Mouse (Mus musculus) stomach, embryonic 16.5 days (tissue): Measurements from ENCODE around the gene Actl7a. TPM values are rescaled to one million over a fixed set of nuclear protein-coding genes. Genes with fewer than 3 reads are reported as not detected.

Experiments used
- ATAC-seq: fragments of 200-750 bp; cut with Nextera tagmentation; 2 replicates; pipeline ENCODE4 v1.8.0; 2017; ENCODE audit warnings: moderate number of reproducible peaks, moderate TSS enrichment; ENCODE audit not compliant: insufficient read depth, low FRiP score
- H3K27ac ChIP-seq: fragments of 300-500 bp; sonication (generic); 2 replicates; pipeline ENCODE4 v1.5.1; 2014; ENCODE audit warnings: low read length
- H3K27me3 ChIP-seq: fragments of 300-500 bp; sonication (generic); 2 replicates; pipeline ENCODE4 v1.6.1; 2014; ENCODE audit warnings: low read length, control low read depth, mixed read lengths; ENCODE audit not compliant: control insufficient read depth, insufficient read depth
- H3K36me3 ChIP-seq: fragments of 300-500 bp; sonication (generic); 2 replicates; pipeline ENCODE4 v1.6.1; 2014; ENCODE audit warnings: low read length; ENCODE audit not compliant: control insufficient read depth, insufficient read depth
- H3K4me1 ChIP-seq: fragments of 300-500 bp; sonication (generic); 2 replicates; pipeline ENCODE4 v1.6.1; 2014; ENCODE audit warnings: low read length, control low read depth, mixed read lengths; ENCODE audit not compliant: control insufficient read depth, insufficient read depth
- H3K4me2 ChIP-seq: fragments of 300-500 bp; sonication (generic); 2 replicates; pipeline ENCODE4 v1.6.1; 2014; ENCODE audit warnings: low read depth, low read length, mixed read lengths
- H3K4me3 ChIP-seq: fragments of 300-500 bp; sonication (generic); replicated peaks from 2 replicates; pipeline ENCODE4 v1.5.1; 2014; ENCODE audit warnings: mild to moderate bottlenecking, low read length
- H3K9ac ChIP-seq: fragments of 300-500 bp; sonication (generic); 2 replicates; pipeline ENCODE4 v1.6.1; 2014; ENCODE audit warnings: low read length
- H3K9me3 ChIP-seq: fragments of 300-500 bp; sonication (generic); replicated peaks from 2 replicates; pipeline ENCODE4 v1.6.1; 2016; ENCODE audit warnings: low read length, control low read depth; ENCODE audit not compliant: control insufficient read depth
- WGBS: fragments of 180-500 bp; shearing (Covaris S2); extraction: QIAGEN DNeasy Blood & Tissue Kit; methylation state at CpG from one replicate; pipeline ENCODE4 v1.1.7; 2014; 5-methylcytosine and 5-hydroxymethylcytosine counted together
- polyA plus RNA-seq: library from polyadenylated mRNA; unstranded; fragments of >200 nt; fragmentation: Nextera tagmentation; extraction: Ambion mirVana; gene quantifications from 2 replicates; pipeline ENCODE4 v1.2.1, GENCODE M21; 2015

Actl7a gene
- polyA plus RNA-seq = not detected in 2 replicates

DNA sequence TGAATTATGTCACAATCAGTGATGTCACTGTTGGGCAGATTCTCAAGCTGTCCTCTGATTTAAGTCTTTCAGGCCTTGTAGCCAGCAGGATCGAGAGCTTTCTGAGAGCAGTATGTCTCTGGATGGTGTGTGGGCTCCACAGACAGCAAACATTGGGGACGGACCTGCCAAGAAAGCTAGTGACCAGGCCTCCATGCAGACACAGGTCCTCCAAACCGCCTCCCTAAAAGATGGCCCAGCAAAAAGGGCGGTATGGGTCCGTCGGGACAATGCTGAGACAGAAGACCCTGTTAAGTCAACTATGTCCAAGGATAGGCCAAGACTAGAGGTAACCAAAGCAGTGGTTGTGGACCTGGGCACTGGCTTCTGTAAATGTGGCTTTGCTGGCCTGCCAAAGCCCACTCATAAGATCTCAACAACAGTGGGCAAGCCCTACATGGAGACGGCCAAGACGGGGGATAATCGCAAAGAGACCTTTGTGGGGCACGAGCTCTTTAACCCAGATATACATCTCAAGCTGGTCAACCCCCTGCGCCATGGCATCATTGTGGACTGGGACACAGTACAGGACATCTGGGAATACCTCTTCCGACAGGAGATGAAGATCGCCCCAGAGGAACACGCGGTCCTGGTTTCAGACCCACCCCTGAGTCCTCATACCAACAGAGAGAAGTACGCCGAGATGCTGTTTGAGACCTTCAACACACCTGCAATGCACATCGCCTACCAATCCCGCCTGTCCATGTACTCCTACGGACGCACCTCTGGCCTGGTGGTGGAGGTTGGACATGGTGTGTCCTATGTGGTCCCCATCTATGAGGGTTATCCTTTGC is at the start of gene Actl7a:
TSS of gene Actl7a (plus strand) at position 51 of the 833 bp plus-strand sequence.
- WGBS = 96% methylated on average over 21 of the region's 21 CpGs
- H3K4me1 ChIP-seq = no peaks in the 10 kb centered on the region
- no peak for ATAC-seq

DNA sequence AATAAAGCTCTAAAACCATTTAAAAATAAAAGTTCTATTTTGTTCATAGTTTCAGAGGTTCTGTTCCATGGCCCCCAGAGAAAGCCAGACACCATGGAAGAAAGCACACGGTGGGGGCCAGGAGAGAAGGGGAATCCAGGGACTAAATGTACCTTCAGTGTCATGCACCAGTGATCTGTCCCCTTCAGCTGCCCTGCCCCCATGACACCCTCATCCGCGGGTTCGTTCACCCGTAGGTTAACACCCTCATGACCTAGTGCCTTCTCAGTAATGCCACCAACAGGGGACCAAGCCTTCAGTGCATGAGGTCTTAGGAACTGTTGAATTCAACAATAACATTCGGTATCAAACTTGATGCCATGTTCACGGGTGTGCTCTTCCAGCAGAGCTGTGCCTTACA is 46.8 kb upstream of the Actl7a start:
- no peak overlapping the region for H3K4me2 ChIP-seq
- 78% methylated on average over 7 of the region's 7 CpGs for WGBS
- H3K36me3 ChIP-seq = no peaks in the 10 kb centered on the region
- no peak overlapping the region for H3K9ac ChIP-seq
- H3K9me3 ChIP-seq = no peaks in the 10 kb centered on the region
- no peaks in the 10 kb centered on the region for H3K27me3 ChIP-seq
- no peak overlapping the region for H3K27ac ChIP-seq
- no peak overlapping the region for H3K4me3 ChIP-seq
- no peaks in the 10 kb centered on the region for H3K4me1 ChIP-seq
- no peak for ATAC-seq

More for the DNA sequence above, at the start of gene Actl7a:
- H3K27ac ChIP-seq = no peak within 1 kb of the TSS
- H3K27me3 ChIP-seq = no peaks in the 10 kb centered on the region
- no peak within 1 kb of the TSS for H3K4me2 ChIP-seq
- H3K9me3 ChIP-seq = no peaks in the 10 kb centered on the region
- H3K36me3 ChIP-seq = peaks cover 4% of the 10 kb centered on the region; the same call in 1 of the 2 replicates
- no peak within 1 kb of the TSS for H3K9ac ChIP-seq
- H3K4me3 ChIP-seq = no peak within 1 kb of the TSS

DNA sequence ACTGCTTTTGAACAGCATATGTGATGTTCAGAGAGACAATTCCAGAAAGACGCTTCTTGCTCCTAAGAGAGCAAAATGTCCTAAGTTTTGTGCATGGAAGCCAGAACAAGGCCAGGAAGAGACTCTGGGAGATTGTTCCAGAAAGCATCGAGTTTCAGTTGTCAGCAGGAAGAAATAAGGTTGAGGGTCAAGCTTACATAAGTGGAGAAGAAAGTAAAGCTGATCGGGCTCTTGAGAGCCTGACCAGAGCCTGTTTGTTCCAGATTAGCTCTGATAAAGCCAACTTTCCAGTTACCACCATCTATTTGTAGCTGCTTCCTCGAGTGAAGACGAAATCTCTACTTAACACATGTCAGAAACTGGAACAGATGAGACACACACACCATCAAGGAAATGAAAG is 44.5 kb upstream of the Actl7a start:
- H3K4me2 ChIP-seq = no peak overlapping the region
- H3K36me3 ChIP-seq = no peaks in the 10 kb centered on the region
- H3K27ac ChIP-seq = no peak overlapping the region
- 33% methylated on average over 5 of the region's 5 CpGs for WGBS
- H3K9ac ChIP-seq = no peak overlapping the region
- H3K4me3 ChIP-seq = no peak overlapping the region
- no peaks in the 10 kb centered on the region for H3K27me3 ChIP-seq
- no peaks in the 10 kb centered on the region for H3K4me1 ChIP-seq
- ATAC-seq = no peak
- no peaks in the 10 kb centered on the region for H3K9me3 ChIP-seq

DNA sequence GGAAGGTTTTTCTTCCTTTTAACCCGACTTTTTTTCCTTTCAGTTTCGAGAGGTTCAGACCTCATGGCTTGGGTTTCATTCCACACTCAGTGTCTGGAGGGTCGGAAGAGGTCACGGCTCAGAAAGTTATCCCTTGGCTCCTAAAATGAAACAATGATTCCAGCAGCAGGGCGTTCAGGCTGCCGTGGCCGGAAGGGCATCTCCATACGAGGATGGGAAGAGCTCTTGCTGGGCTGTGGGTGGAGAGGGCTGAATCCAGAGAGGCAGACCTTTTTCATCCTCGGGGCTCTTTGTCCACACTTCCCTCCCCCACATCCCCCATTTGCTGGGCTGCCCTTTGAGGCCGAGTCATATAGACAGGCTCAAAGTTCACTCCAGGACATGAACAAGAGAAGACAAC is 41.0 kb upstream of the Actl7a start:
- ATAC-seq = no peak
- Histone ChIP-seq H3K9me3 (no peaks in the 10 kb centered on the region), H3K36me3 (no peaks in the 10 kb centered on the region), H3K27me3 (no peaks in the 10 kb centered on the region), H3K27ac (no peak overlapping the region), H3K4me2 (no peak overlapping the region), H3K4me1 (no peaks in the 10 kb centered on the region), H3K4me3 (no peak overlapping the region), H3K9ac (no peak overlapping the region)
- whole genome bisulfite sequencing = 29% methylated on average over 10 of the region's 10 CpGs

DNA sequence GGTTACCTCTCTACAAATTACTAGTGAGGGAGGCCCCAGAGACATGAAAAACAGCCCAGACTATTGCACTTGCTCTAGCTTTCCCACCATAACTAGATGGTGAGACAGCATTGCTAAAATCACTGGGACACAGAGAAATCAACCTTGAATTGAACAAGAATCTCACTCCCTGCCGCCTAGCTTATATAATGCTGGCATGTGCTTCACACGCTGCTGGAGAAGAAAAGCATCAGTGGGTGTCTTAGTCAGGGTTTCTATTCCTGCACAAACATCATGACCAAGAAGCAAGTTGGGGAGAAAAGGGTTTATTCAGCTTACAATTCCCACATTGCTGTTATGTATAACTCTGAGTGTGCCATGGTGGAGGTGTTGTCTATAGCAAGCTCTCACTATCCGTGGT is 30.1 kb upstream of the Actl7a start:
- Histone ChIP-seq H3K27ac (no peak overlapping the region), H3K4me1 (no peaks in the 10 kb centered on the region), H3K27me3 (no peaks in the 10 kb centered on the region), H3K9ac (no peak overlapping the region), H3K4me3 (no peak overlapping the region), H3K36me3 (no peaks in the 10 kb centered on the region), H3K4me2 (no peak overlapping the region), H3K9me3 (no peaks in the 10 kb centered on the region)
- WGBS = 79% methylated on average over 3 of the region's 3 CpGs
- ATAC-seq = no peak

DNA sequence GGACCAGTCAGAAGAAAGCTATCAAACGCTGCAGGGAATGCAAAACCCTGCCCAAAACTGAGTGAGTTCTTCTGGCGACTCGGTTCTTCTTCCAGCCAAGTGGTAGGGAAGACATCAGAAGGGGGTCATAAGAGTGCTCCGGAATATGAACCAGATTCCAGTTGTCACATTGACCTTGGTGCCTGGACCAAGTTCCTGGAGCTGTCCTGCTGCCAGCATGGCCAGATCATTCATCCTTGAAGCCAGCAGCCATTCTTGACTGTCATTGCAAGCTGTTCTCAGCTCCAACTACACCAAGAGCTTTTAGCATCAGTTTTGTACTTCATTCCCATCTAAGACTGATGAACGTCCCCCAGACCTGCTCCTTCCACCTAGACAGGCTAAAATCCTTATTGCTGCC is 26.4 kb upstream of the Actl7a start:
- Histone ChIP-seq H3K4me2 (no peak overlapping the region), H3K4me1 (no peaks in the 10 kb centered on the region), H3K36me3 (no peaks in the 10 kb centered on the region), H3K4me3 (no peak overlapping the region), H3K9me3 (no peaks in the 10 kb centered on the region), H3K27ac (no peak overlapping the region), H3K9ac (no peak overlapping the region), H3K27me3 (no peaks in the 10 kb centered on the region)
- WGBS = 60% methylated on average over 5 of the region's 5 CpGs
- ATAC-seq = no peak

DNA sequence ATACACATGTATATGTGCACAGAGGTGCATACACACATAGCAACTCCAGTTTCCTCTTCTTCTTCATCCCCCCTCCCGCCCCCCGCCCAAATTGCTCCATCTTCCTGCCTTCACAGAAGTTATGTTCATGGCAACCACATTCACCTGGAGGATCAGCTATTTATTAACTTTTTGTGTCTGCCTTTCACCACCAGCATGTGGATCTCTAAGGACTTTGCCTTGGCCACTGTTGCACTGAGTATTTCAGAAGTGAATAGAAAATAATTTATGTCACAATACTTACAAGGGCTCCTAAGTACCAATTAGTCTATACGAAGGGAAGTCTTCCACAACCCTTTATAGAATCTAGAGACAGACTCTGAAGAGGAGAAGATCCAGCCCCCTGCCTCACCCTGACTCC is 25.3 kb upstream of the Actl7a start:
- ATAC-seq = no peak
- 88% methylated on average over 3 of the region's 3 CpGs for WGBS

DNA sequence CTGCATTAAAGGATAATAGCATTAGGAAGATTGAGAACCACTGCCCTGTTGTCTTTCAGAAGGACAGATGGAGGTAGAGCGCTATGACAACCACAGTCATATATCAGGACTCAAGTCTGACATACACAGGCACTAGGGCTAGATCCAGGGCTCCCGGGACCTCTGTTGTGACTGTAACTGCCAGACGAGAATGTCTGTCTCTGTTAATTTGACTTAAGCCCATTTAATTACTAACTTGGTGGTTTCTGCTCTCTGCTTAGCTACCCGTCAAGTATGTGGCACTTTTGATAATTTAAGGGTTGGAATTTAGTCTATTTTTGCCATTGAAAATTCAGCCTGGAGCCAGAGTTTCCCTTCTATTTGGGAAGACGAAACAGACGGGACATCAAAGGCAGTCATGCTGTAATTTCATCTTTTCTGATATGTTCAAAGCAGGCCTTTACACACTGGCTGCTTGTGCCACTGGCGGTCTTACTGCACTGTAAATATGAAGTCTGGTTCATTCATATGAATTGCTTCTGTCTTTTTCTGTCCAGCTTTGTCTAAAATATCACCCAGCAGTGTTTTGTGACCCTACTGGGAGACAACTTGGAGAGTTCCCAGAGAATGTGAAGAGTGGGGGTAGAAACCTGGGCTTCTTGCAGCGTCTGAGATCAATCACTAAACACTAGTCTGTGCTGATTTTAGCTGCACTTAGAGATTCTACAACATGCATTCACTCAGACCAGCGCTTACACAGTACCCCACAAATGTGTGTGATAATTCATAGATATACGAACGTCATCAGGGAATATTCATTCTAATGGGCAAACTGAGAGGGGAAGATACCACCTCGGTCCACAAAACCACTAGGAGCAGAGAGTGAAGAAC is 24.4 kb upstream of the Actl7a start:
- Histone ChIP-seq H3K36me3 (no peaks in the 10 kb centered on the region), H3K9ac (no peak overlapping the region), H3K4me1 (no peaks in the 10 kb centered on the region), H3K4me2 (no peak overlapping the region), H3K4me3 (no peak overlapping the region), H3K9me3 (no peaks in the 10 kb centered on the region), H3K27me3 (no peaks in the 10 kb centered on the region), H3K27ac (no peak overlapping the region)
- 66% methylated on average over 12 of the region's 12 CpGs for WGBS
- no peak for ATAC-seq

More for the DNA sequence above, 25.3 kb upstream of the Actl7a start:
- Histone ChIP-seq H3K36me3 (no peaks in the 10 kb centered on the region), H3K9ac (no peak overlapping the region), H3K27me3 (no peaks in the 10 kb centered on the region), H3K27ac (no peak overlapping the region), H3K9me3 (no peaks in the 10 kb centered on the region), H3K4me2 (no peak overlapping the region), H3K4me3 (no peak overlapping the region), H3K4me1 (no peaks in the 10 kb centered on the region)

DNA sequence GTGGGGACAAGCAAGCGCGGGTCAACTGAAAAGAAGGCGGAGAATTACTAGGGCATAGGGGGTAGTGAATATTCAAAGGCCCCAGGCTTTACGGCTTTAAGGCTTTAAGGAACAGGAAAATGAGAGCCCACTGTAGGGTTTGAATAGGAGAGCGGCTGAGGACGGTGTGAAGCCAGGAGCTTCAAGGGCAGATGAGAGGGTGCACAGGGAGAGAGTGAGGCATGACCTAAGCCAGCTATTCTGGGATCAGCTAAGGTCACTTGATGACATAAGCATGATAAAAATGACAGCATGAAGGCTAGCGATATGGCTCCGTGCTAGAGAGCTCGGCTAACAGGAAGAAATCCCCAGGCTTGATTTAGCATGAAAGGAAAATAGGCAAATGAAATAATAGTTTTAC is 23.8 kb upstream of the Actl7a start:
- Histone ChIP-seq H3K36me3 (no peaks in the 10 kb centered on the region), H3K9ac (no peak overlapping the region), H3K27ac (no peak overlapping the region), H3K27me3 (no peaks in the 10 kb centered on the region), H3K9me3 (no peaks in the 10 kb centered on the region), H3K4me3 (no peak overlapping the region), H3K4me1 (no peaks in the 10 kb centered on the region), H3K4me2 (no peak overlapping the region)
- no peak for ATAC-seq
- whole genome bisulfite sequencing = 67% methylated on average over 9 of the region's 9 CpGs
